Mouse (Mus musculus) liver, embryonic 14.5 days (tissue): Measurements from ENCODE around the gene 1600014C23Rik.

Experiments used
- CTCF ChIP-seq: IDR thresholded peaks from 2 replicates; pipeline ENCODE4 v1.5.1; 2016; ENCODE audit warnings: antibody characterized with exemption, low read depth, control low read depth
- EP300 ChIP-seq: IDR thresholded peaks from 2 replicates; pipeline ENCODE4 v1.6.1; 2016; ENCODE audit warnings: antibody characterized with exemption, low read depth

- TF ChIP-seq CTCF (no peak), EP300 (no peak)
Observed at GRCm38 (mm10) chr17:45727481-45727880, 6.2 kb downstream of the 1600014C23Rik start.
